Mouse (Mus musculus): ENCODE measurements at regions not wholly inside any gene's neighbourhood (a gene's known extent, or its start where the extent isn't known, plus 50 kb on each side); places are given as distances from the start of the nearest gene placed in this dataset.
A peak's percentile ranks its signal among the peaks of the same experiment; 100 is the strongest.

DNA sequence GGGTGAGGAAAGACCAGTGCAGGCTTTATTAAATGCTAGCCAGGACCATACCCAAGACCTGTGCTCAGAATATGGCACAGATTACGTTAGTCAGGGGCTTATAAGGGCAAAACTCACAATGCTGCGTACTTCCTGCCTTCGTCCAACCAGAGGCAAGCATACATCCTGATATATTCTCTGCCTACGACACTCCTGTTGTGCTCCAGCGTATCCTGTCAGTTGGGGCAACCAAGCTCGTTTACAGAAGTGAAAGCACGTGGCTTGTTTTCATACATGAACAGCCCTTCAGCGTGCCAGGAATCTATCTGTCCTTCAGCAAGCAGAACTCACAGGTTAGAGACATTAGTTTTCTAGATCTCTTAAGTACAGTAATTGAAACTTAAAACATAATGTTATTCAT, 119.9 kb upstream of the Sulf2 start:
- DNase-seq (ENCODE audit: low spot score in 2 of 2): no peak

DNA sequence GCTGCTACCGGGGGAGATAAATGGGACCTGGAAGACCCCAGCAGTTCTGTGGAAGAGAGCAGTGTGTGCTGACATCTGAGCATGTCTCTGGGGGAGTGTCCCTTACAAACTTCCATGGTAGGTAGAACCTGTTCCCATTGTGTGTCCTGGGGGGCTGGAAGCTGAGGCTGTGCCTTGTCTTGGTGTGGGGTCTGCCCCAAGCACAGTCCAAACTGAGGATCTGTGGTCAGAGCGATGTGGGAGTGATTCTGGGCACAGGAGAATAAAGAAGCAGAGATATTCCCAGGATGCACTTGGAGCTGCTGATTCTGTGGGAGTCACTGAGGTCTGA, 118.5 kb upstream of the Sulf2 start:
- no peak for DNase-seq (ENCODE audit: low spot score in 2 of 2)

DNA sequence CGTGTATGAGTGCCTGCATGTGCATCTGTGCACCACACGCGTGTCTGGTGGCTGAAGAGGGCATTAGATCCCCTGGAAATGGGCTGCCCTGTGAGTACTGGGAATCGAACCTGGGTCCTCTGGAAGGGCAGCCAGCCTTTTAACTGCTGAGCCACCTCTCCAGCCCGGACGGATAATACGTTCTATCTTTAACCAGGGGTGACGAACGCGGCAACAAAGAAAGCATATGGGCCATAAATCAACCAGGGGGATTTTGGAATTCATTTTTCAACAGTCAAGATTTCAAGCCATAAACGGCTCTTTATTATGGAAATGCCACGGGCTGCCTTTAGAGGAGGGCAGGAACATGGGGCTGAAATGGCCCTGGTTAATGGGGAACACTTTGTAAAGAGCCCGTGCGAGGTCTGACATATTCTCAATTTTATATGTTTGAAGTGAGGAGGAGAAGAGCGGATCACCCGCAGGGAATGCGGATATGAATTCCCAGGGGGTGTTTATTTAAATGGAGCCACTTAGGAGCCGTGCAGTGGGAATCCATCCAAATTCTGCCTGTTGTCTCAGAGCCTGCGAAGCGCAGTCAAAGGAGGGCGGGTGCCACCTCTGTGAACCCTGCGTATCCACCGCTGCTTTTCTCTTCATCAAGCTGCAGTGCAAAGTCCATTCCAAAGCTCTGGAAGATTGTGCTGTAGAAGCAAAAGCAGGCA, 118.0 kb upstream of the Sulf2 start:
- no peak for DNase-seq (ENCODE audit: low spot score in 2 of 2)

DNA sequence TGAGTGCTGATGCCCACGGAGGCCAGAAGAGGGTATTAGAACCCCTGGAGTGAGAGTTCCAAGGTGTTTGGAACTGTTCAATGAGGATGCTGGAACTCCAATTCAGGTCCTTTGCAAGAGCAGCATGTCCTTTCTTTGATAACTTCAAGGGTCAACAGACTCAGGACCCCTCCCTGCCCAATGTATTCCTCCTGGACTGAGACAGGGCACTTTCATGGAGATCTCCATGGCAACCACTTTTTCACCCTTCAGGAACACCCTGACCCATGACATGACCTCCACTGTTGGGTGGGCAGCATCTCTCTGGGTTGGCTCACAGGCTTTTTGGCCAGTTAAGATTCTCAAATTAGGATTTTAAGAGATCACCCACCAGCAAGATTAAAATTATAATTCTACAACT, 117.4 kb upstream of the Sulf2 start:
- no peak for DNase-seq (ENCODE audit: low spot score in 2 of 2)

DNA sequence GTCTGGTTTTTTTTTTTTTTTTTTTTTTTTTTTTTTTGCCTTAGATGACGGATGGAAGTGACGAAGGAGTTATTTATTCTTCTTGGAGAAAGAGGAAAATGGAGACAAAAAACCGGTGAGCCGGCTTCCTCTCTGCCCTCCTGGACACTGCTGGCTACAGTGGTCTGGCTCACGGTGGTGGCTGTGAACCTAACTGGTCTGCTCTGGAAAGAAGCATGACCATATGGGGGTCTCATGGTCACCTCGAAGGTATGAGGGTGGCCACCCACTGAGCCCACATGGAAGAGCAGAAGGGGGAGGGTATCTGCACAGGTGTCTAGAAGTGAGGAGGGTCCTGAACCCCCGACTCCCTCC, 116.7 kb upstream of the Sulf2 start:
- no peak for DNase-seq (ENCODE audit: low spot score in 2 of 2)

DNA sequence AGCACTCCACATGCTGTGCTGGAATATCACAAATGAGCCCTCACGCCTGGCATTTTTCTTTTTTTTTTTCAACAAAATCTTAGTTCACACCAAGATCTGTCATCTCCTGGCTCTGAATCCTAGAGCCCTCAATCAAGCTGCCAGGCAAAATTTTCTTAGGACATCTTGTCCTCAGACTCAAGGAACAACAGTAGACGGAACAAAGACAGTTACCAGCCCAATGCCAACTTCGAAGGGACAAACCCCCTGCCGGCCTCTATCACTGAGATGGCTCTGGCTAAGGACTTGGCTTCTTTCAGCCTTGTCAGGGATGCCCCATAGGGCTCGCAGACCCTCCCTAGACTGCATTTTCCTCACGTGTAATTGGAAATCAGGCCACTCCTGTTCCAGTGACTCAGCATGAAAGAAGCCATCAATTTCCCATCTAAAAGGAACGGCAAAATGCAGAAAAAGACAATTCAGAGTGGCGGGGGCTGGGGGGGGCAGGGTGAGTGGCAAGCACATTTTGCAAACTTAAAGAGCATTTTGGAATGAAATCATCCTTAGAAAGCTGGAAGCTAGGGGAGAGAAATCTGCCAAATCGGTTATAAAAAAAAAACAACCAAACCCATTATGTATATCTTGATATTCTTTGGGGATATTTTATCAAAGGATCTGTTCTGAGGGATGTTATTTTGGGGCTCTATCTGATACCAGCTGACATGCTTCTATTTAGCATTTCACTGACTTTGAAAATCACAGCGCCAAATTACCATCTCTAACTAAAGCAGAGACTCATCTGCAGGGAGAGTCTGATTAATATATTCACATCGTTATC, 116.1 kb upstream of the Sulf2 start:
- no peak for DNase-seq (ENCODE audit: low spot score in 2 of 2)

DNA sequence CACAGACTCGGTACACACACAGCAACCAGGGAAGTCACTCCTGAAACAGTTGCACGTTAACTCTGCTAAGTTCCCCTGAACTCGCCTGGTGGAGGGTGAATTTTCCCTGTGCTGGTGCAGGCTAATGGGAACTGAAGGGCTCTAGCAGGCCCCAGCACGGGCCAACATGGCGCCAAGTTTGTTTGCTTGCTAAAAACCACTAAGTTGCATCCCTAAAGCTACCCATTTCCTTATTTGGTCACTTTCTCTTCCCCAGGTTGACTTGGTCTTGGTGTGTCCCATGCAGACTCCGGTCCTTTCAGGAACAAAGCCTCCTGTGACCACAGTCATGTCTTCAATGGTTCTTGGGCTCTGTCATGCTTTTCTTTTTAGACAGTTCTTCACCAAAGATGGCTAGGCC, 114.5 kb upstream of the Sulf2 start:
- no peak for DNase-seq (ENCODE audit: low spot score in 2 of 2)

DNA sequence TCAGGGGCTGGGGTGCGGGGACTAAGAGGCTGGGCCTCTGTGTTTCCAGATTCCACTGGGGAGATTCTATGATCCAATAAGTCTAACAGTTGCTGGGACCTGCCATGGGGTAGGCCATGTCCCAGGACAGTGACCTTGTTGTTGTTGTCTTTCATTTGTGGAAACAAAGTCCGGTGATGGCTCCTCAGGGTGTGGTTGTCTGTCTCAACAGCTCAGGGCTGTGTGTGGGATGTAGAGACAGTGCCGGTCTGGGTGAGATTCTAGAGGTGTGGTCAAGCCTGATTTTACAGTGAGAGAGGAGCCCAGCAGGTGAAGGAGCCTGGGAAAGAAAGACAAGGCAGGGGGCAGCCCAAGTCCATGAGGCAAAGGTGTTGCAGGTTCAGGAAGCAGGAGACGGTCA, 111.5 kb upstream of the Sulf2 start:
- no peak for DNase-seq (ENCODE audit: low spot score in 2 of 2)

DNA sequence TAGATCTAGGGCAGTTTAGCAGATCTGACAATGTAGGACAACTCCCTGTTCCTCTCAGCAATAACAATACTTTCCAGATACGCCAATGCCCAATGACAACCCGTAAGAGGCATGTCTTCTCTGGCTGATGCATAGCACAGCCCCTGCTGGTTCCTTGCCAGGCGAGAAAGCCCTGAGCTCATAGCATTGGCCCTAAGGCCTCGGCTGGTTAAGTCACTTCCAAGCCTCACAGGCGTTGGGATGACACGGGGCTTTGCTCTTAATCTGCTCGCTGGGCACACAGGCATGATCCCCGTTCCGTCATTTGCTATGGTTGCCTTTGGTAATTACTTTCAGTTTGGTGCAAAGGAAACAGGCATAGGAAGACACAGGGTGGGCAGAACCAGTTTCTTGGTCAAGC, 111.0 kb upstream of the Sulf2 start:
- DNase-seq (ENCODE audit: low spot score in 2 of 2): peak; percentile 51 to 81

DNA sequence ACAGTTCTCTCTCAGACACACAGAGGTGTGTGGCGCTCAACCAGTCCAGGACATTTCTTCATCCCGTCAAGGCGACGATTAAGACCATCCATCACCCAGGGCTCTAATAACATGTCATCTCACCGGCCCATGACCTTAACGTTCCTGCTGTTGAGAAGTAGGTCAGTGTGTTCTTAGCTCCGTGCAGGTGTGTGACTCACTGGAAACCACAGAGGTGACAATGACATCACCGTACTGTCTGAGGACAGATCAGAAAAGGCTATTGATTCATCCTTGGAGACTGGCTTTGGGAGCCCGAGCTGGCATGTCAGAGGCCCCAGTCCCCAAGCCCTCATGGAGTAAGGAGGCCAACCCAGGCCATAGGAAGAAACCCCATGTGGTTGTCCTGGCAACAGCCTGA, 109.3 kb upstream of the Sulf2 start:
- no peak for DNase-seq (ENCODE audit: low spot score in 2 of 2)

DNA sequence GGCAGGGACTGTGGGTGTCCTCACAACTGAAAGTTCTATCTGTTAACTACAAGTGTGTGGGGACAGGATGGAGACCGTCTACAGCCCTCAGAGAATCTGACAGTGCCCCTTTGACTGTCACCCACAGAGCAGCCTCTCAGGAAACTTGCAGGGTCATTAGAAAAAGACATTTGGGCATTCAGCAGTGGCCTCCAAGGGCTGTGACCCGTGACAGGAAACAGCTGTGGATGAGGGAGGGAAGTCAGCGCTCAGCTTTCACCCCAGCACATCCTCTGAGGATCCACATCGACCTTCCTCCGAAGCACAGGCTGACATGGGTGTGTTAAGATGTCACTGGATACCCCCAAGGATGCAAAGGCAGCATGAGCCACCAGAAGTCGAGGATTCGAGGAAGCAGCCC, 106.3 kb upstream of the Sulf2 start:
- peak in 1 of 2 experiments; percentile 24 for DNase-seq (ENCODE audit: low spot score in 2 of 2)

DNA sequence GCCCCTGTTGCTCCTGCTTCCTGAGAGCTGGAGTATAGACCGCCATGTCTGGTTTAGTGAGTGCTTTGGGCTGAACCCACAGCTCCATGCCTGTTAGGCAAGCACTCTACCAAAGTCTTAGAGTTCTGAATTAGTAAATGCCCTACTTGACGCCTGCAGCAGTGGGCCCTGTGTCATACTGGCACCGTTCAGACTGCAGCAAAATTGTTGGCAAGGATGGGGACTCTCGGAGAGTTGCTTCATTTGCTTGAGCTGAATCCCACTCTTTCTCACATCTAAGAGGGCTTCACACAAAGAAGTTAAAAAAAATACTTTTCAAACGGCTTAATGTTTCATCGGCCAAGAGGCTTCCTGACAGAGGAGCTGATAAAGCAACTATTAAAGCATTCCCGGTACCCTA, 105.6 kb upstream of the Sulf2 start:
- DNase-seq (ENCODE audit: low spot score in 2 of 2): no peak

DNA sequence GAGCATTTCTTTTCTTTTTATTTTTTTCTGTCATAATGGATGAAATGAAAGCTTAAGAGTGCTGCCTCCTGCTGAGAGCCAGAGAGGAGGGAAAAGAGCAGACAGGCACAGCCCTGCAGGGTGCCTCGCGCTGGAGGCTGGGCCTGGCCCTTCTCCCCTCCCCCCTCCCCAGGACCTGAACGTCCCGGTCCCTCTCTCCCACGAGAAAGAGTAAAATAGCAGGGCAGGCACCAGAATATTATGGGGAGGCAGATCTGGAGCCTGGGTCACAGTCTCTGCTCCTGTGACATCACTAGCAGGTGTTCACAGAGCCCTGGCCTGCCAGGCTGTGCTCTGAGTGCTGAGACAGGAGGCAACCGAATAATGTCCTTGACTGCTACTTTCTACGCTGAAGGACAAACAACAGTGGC, 103.3 kb upstream of the Sulf2 start:
- no peak for DNase-seq (ENCODE audit: low spot score in 2 of 2)

DNA sequence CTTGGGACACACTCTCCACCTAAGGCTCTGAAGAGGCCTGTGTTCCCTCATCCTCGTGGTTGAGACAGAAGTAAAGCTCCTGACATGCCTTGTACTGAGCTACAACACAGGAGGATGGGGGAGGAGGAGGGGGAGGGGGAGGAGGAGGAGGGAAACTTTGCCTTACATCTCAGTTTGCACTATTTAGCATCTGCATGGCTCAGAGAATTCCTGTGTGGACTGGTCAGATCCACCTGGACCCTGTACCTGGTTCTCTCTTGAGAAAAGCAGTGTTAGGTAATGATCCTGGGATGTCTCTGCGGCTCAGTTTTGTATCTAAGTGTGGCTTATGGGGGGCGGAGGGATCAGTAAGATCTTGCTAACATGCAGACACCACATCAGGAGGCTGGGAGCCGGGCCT, 102.2 kb upstream of the Sulf2 start:
- no peak for DNase-seq (ENCODE audit: low spot score in 2 of 2)

DNA sequence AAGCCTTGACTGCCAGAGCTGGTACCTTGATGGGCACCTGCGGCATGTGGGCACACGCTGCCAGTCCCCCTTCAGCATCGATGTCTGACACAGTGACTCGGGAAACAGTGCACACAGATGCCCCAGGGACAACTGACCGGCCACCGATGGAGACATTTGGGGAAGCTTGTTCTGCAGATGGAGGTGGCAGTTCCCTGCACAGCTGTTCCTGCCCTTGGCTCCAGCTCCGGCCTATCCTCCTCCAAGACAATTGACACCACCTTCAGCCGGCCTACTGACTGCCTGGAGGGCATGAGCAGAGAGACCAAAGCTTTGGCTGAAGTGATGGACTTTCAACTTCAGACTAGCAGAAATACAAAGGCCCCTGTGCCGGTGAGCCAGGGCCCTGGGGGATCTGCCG, 100.7 kb upstream of the Sulf2 start:
- DNase-seq (ENCODE audit: low spot score in 2 of 2): no peak

DNA sequence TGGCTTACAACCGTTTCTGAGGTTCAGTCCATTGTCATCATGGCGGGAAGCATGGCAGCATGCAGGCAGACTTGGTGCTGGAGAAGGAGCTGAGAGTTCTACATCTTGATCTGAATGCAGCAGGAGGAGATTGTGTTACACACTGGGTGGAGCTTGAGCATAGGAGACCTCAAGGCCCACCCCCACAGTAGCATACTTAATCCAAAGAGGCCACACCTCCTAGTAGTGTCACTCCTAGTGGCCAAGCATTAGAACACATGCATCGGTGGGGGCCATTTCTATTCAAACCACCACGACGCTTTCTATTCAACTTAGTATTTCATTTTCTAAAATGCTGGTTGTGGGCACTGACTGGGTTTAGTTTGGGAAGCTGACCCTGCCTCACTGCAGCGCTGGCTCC, 99.1 kb upstream of the Sulf2 start:
- DNase-seq (ENCODE audit: low spot score in 2 of 2): no peak

DNA sequence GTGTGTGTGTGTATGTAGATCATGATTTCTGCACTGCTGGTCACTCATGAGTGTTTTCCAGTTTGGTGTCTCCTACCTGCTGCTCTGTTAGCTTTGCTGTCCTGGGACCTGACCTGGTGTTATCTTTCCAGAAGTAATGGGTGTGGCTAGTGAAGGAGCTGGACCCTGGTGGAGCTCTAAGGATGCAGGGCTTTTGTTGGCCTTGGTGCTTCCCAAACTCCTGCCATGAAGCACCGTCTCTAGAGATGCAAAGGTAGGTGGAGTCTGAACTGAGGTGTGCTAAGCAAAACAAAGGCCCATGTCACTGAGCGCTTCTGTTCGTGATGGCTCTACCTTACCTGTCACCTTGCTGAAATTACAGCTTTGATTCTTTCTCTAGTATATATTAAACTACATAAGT, 96.6 kb upstream of the Sulf2 start:
- DNase-seq (ENCODE audit: low spot score in 2 of 2): no peak

DNA sequence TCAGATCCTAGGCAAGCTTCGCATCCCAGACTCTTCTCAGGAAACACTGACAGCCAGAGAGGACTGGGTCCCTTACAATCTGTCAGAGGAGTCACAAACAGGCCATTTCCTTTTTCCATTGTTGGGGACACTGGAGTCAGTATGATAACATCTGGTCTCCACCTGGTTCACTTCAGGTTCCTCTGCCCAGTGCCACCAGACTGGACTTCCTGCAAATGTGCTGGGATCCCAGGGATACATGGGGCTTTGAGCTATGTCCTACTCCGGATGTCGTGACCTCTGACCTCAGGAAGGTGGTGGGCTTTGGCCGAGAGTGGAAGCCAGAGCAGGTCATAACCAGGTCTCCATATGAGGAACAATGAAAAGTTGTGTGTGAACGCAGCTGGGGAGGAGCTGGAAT, 96.0 kb upstream of the Sulf2 start:
- no peak for DNase-seq (ENCODE audit: low spot score in 2 of 2)

DNA sequence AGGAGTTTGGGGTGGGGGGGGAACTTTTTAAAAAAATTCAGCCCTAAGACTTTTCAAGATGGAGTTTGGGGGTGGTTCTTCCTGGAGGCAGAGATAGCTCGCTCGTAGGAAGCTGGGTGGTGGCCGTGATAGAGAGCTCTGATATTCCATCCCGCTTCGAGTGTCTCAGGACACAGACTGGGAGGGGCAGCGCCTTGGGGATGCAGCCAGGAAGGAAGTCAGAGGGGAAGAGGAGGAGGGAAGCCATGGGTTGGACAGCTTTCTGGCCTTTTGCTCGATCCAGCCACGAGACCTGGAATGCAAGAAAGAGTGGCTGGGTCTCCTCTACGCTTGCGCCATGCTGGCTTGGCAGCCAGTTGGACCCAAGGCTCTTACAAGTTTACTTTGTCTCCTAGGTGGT, 95.1 kb upstream of the Sulf2 start:
- no peak for DNase-seq (ENCODE audit: low spot score in 2 of 2)

DNA sequence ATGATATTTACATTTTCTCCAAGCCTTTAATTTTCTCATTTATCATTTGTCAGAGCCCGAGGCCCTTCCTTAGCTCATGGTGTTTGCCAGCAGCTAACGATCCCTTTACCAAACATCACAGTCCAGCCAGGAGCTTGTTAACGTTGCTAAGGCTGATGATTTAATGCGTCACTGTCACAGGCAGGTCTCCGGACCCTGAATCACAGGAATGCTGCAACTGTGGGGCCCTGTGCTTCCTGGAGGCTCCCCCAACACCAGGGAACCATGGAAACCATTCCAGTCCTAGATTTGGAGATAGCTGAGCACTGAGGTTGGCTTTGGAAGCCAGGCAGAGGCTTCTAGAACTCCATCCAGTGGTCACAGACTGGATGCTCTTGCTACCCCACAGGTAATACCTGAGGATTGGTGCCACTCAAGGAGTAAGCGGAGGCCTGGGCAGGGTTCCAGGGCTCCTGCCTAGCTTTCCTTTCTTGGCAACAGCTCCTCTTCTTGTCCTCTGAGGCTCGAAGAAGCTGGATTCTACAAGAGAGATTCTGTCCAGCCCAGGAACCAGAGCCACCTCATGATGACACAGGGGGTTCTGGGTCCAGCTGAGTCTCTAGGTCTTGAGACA, 94.0 kb upstream of the Sulf2 start:
- no peak for DNase-seq (ENCODE audit: low spot score in 2 of 2)

DNA sequence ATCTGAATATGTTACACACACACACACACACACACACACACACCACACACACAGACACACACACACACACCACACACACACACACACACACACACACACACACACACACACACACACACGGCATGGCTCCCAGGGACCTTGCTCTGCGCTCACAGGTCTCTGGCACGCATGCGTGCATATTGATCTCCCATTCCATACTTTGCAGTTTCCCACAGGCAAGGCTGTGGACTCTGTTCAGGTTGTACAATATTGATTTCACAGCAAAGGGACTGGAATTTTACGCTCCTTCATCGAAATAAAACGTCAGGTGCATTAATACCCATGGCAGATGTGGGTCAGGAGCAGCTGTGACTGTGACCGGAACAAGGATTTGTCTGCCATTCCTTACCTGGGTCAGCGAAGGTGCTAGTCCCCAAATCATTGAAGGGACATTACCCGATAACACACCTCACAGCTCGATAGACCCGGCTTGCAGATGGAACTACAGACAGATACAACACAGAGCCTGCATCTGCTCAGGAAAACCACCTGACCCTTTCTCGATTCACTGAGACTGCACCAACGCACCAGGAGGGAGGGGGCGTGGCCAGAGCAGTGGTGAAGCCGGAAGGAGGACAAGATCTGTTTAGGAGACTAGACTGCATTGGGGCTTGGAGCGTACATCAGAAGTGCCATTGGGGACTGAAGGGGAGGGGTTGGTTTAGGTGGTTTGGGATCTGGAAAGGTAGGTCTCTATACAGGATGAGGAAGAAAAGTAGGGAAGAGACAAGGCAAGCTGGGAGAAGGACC, 91.1 kb upstream of the Sulf2 start:
- DNase-seq (ENCODE audit: low spot score in 2 of 2): no peak

DNA sequence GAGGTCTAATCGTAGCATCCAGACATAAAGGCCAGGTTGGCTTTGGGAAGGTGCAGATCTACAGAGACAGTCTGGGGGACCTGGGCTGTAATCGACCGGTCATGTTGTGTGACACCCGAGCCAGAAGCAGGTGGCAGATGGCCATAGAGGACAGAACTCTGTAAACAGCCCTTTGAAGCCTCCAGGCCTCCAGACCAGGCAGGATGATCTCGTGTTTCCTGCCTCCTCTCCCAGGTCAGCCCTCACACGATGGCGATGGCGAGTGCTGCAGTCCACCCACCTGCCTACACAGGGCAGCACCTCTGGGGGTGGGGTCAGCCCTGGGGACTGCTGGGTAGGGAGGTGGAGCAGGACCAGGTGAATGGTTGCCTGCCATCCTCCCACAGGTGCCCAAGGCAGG, 89.8 kb upstream of the Sulf2 start:
- DNase-seq (ENCODE audit: low spot score in 2 of 2): no peak

All from gastrocnemius, postnatal 4 days (tissue).